ENCODE assay signal across 22 mouse cellular contexts in genomic region chr3:102108201-102108600, GRCm38 (mm10). TPM values are rescaled to one million over a fixed set of nuclear protein-coding genes. Genes with fewer than 3 reads are reported as not detected.
DNase-seq lines count a peak whose midpoint lies in the region; ATAC-seq and TF ChIP-seq lines count a peak whose summit lies in the region.
"Had no signal": no experiment of that assay in that cellular context is flagged by ENCODE, and none has a peak within 500 bp of the region (broad histone marks: within the 10 kb centered on the region; RNA-seq: fewer than 3 reads in every experiment).

No protein-coding gene starts in this region.

- H3K9me3 ChIP-seq in kidney, embryonic 16.5 days (ENCODE audit: low read length) = no peaks in the 10 kb centered on the region
- no peaks in the 10 kb centered on the region for H3K9me3 ChIP-seq in midbrain, postnatal 0 days (ENCODE audit: low read length)
- no peaks in the 10 kb centered on the region for H3K9me3 ChIP-seq in midbrain, embryonic 16.5 days (replicated peaks; ENCODE audit: control insufficient read depth, low read length, poor library complexity, severe bottlenecking)
- H3K9me3 ChIP-seq: forebrain, embryonic 13.5 days; heart, embryonic 15.5 days; limb, embryonic 10.5 days; liver, embryonic 15.5 days; lung, embryonic 15.5 days had no signal

- no peaks in the 10 kb centered on the region for H3K36me3 ChIP-seq in kidney, embryonic 16.5 days (ENCODE audit: insufficient read depth, low read length)
- no peaks in the 10 kb centered on the region for H3K36me3 ChIP-seq in midbrain, postnatal 0 days (ENCODE audit: insufficient read depth, low read length)
- no peaks in the 10 kb centered on the region for H3K36me3 ChIP-seq in midbrain, embryonic 16.5 days (ENCODE audit: control insufficient read depth, insufficient read depth, low read length)
- H3K36me3 ChIP-seq: limb, embryonic 10.5 days; liver, embryonic 15.5 days; lung, embryonic 15.5 days had no signal

- DNase-seq in kidney, adult 11 months = peak; percentile 22
- DNase-seq in midbrain, postnatal 0 days (ENCODE audit: low spot score) = peak; percentile 48
- DNase-seq in Patski (ENCODE audit: low read depth, low spot score) = peak; percentile 95
- no peak for DNase-seq in thymus, postnatal 10 days (ENCODE audit: low spot score in 2 of 2)
- DNase-seq in right cerebral cortex, adult 2 months (ENCODE audit: low spot score in 2 of 2) = no peak
- DNase-seq: cerebellum, adult 11 months; cerebellum, postnatal 10 days; heart, postnatal 36 days; kidney, postnatal 10 days; liver; lung, postnatal 36 days; right cerebral cortex, adult 18-20 months; spleen, adult 18-20 months had no signal

- POLR2A ChIA-PET in Patski (lab: Charles Lee) = no interaction called here

- in situ Hi-C loops in Patski (cut with MboI; ENCODE audit: low pct_unique_long_range_greater_than_20kb) = no loop called here

- no peak for ATAC-seq in kidney, embryonic 16.5 days (ENCODE audit: low FRiP score, low TSS enrichment)
- no peak for ATAC-seq in midbrain, postnatal 0 days (ENCODE audit: low FRiP score)
- no peak for ATAC-seq in midbrain, embryonic 16.5 days
- ATAC-seq in Patski = peak; percentile 71
- ATAC-seq: forebrain, embryonic 13.5 days had no signal

- no peak overlapping the region for H3K4me3 ChIP-seq in kidney, embryonic 16.5 days (ENCODE audit: low read length)
- no peak overlapping the region for H3K4me3 ChIP-seq in midbrain, postnatal 0 days (ENCODE audit: low read depth, low read length)
- H3K4me3 ChIP-seq in midbrain, embryonic 16.5 days (ENCODE audit: low read depth, low read length) = no peak overlapping the region
- H3K4me3 ChIP-seq: erythroblast, embryonic 14.5 days; forebrain, embryonic 13.5 days; heart, embryonic 15.5 days; limb, embryonic 10.5 days; liver, embryonic 15.5 days; lung, embryonic 15.5 days had no signal

- CTCF ChIA-PET in Patski (lab: Charles Lee) = interaction anchor here (1.0 kb wide), 1 partner anchor 17 kb away, joined by 3 read pairs; no protein-coding TSS in a partner anchor

- no peak for TF ChIP-seq CTCF in midbrain, postnatal 0 days (IDR thresholded peaks at IDR 0.05)
- no peak for TF ChIP-seq CTCF in Patski (IDR thresholded peaks at IDR 0.05)

- H3K27me3 ChIP-seq in kidney, embryonic 16.5 days (ENCODE audit: insufficient read depth, low read length) = no peaks in the 10 kb centered on the region
- no peaks in the 10 kb centered on the region for H3K27me3 ChIP-seq in midbrain, postnatal 0 days (ENCODE audit: insufficient read depth, low read length)
- no peaks in the 10 kb centered on the region for H3K27me3 ChIP-seq in midbrain, embryonic 16.5 days (ENCODE audit: control insufficient read depth, insufficient read depth, low read depth, low read length)
- no peaks in the 10 kb centered on the region for H3K27me3 ChIP-seq in Patski
- H3K27me3 ChIP-seq: forebrain, embryonic 13.5 days; heart, embryonic 15.5 days; lung, embryonic 15.5 days had no signal

- H3K4me2 ChIP-seq in kidney, embryonic 16.5 days (replicated peaks; ENCODE audit: low read depth, low read length) = no peak overlapping the region
- no peak overlapping the region for H3K4me2 ChIP-seq in midbrain, postnatal 0 days (ENCODE audit: low read depth, low read length, poor library complexity, severe bottlenecking)
- H3K4me2 ChIP-seq in midbrain, embryonic 16.5 days (ENCODE audit: low read length) = no peak overlapping the region
- H3K4me2 ChIP-seq: forebrain, embryonic 13.5 days; heart, embryonic 15.5 days; hindbrain, embryonic 14.5 days; liver, embryonic 15.5 days; lung, embryonic 15.5 days had no signal

- H3K27ac ChIP-seq in kidney, embryonic 16.5 days (ENCODE audit: low read length) = no peak overlapping the region
- H3K27ac ChIP-seq in midbrain, postnatal 0 days (ENCODE audit: low read depth, low read length) = no peak overlapping the region
- H3K27ac ChIP-seq in midbrain, embryonic 16.5 days (ENCODE audit: low read length) = no peak overlapping the region
- H3K27ac ChIP-seq: forebrain, embryonic 13.5 days; heart, embryonic 15.5 days; hindbrain, embryonic 14.5 days; limb, embryonic 10.5 days; liver, embryonic 15.5 days; lung, embryonic 15.5 days had no signal

- peaks cover 8% of the 10 kb centered on the region; the same call in 1 of the 2 replicates for H3K4me1 ChIP-seq in kidney, embryonic 16.5 days (ENCODE audit: insufficient read depth, low read length)
- no peaks in the 10 kb centered on the region for H3K4me1 ChIP-seq in midbrain, postnatal 0 days (ENCODE audit: insufficient read depth, low read length)
- H3K4me1 ChIP-seq in midbrain, embryonic 16.5 days (ENCODE audit: control insufficient read depth, insufficient read depth, low read length) = no peaks in the 10 kb centered on the region
- H3K4me1 ChIP-seq: forebrain, embryonic 13.5 days; limb, embryonic 10.5 days; liver, embryonic 15.5 days; lung, embryonic 15.5 days had no signal

- 67% methylated on average over 3 of the region's 3 CpGs for WGBS in kidney, embryonic 16.5 days
- 78% methylated on average over 3 of the region's 3 CpGs for WGBS in midbrain, postnatal 0 days
- 82% methylated on average over 3 of the region's 3 CpGs for WGBS in midbrain, embryonic 16.5 days

- no peak overlapping the region for H3K9ac ChIP-seq in kidney, embryonic 16.5 days (replicated peaks; ENCODE audit: low read length)
- no peak overlapping the region for H3K9ac ChIP-seq in midbrain, postnatal 0 days (replicated peaks; ENCODE audit: low read length, poor library complexity, severe bottlenecking)
- no peak overlapping the region for H3K9ac ChIP-seq in midbrain, embryonic 16.5 days (ENCODE audit: low read depth, low read length)
- H3K9ac ChIP-seq: forebrain, embryonic 13.5 days; heart, embryonic 15.5 days; hindbrain, embryonic 14.5 days; liver, embryonic 15.5 days; lung, embryonic 15.5 days had no signal

RNA-seq across cellular contexts. Expression of gene Casq2, which starts 22.0 kb away (rescaled TPM):
- 3.1 and 3.6 TPM in 2 replicates for polyA plus RNA-seq in kidney, embryonic 16.5 days (2015; fragmentation: Nextera tagmentation; extraction: Ambion mirVana)
- total RNA-seq in midbrain, postnatal 0 days (2014; rRNA removed) = 0.93 and 4.5 TPM in 2 replicates
- 0.61 and 0.84 TPM in 2 replicates for polyA plus RNA-seq in midbrain, postnatal 0 days (2015; fragmentation: Nextera tagmentation; extraction: Ambion mirVana)
- polyA plus RNA-seq in midbrain, embryonic 16.5 days (2015; fragmentation: Nextera tagmentation; extraction: Ambion mirVana) = 0.29 and 0.82 TPM in 2 replicates
- polyA plus RNA-seq in Patski (2021) = 0.17 TPM
- polyA plus RNA-seq: erythroblast, embryonic 14.5 days had no signal

Comparison
In these comparisons a context has a peak if more than half of its experiments do, and no peak if none do; other contexts are left out.
1. DNase-seq: peak in kidney, adult 11 months (single experiment), midbrain, postnatal 0 days (single experiment) and Patski (single experiment); none in thymus, postnatal 10 days (0 of 2) and right cerebral cortex, adult 2 months (0 of 2).